Mouse (Mus musculus) yolk sac, embryonic 10.5 days (tissue): ENCODE results near the gene Slc5a5.

Experiments used
- DNase-seq: peaks from one replicate; pipeline ENCODE4 v3.0.0-alpha.2; 2017; ENCODE audit warnings: low spot score

The Slc5a5 gene

DNA sequence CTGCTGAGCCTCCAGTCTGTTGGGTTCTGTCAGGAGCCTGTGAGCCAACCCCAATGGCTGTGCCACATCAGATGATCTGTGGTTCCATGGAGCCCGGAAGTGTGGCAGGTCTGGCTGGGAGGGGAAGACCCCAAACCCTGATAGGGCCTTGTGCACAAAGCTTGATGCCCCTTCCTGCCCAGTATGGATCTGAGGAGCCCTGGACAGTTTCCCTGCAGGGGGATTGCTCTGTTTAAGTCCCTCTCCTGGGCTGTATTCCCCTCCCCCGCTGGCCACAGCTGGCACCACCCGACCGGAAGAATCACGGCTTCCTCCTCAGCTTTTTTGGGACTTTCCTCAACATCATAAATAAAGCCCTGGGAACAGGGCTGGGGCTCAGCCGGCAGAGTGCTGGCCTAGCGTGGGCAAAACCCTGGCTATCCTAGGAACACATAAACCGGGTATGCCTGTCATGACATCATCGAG lies 59.5 kb downstream of the Slc5a5 start:
- no peak for DNase-seq
